Mouse (Mus musculus) frontal cortex, adult 2 months (tissue): ENCODE results near the gene Stx8. TPM values are rescaled to one million over a fixed set of nuclear protein-coding genes. Genes with fewer than 3 reads are reported as not detected.

ENCODE experiments used
- DNase-seq, 2 experiments: peaks; one replicate each; pipeline ENCODE4 v3.0.0; 2022; ENCODE audit warnings: low spot score in 1 of 2; ENCODE audit errors: extremely low spot score in 1 of 2
- polyA plus RNA-seq: library from polyadenylated mRNA; depleted of rRNA; stranded (reverse); fragments of >200 nt; gene quantifications from 2 replicates; pipeline ENCODE4 v1.2.3, GENCODE M21; 2012

The Stx8 gene
- polyA plus RNA-seq, 1 experiment, result 35.0 TPM

GRCm38 (mm10) chr11:68080999-68081398 is 115.0 kb downstream of the Stx8 start:
- DNase-seq, result no peak

DNA sequence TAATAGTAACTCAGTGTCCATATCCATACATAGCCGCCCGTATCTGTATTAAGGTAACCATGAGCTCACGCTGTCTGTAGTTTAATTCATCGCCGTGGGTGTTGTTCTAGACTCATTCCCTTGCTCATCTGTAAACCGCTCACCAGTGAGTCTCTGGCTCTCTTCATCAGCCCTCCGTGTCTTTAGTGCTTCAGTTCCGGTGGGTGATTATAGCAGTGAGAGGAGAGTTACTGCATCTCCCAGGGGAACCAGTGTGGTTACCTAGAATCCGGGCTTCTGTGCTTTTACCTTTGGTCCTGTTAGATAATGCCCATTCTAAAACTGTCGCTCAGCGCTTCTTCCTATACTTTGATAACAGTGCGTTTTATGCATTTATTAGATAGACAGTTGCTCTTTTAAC is 116.8 kb downstream of the Stx8 start:
- no peak for DNase-seq

DNA sequence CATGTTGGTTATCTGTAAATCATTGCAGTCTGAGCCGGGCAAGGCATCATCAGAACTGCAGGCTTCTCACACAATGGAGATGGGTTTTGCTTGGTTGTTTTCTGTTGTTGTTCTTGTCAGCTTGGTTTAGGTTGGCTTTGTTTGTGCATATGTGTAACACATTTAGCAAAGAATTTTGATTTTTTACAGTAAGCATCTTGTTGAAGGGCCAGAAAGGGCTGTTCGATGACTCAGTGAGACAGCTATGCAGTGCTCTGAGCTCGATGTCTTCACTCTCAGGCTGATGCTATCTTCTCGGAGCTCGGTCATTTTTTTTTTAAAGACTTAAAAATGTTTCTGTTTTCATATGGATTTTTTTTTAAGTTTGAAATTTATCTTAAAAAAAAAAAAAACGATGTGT is 117.6 kb downstream of the Stx8 start:
- no peak for DNase-seq

GRCm38 (mm10) chr11:68086221-68086620 is 120.2 kb downstream of the Stx8 start:
- DNase-seq, result no peak

- no peak for DNase-seq
These were observed 123.4 kb downstream of the Stx8 start for GRCm38 (mm10) chr11:68089426-68089825.

GRCm38 (mm10) chr11:68089885-68090592 is 124.0 kb downstream of the Stx8 start:
- DNase-seq, result no peak

- no peak for DNase-seq
These were observed 126.2 kb downstream of the Stx8 start for GRCm38 (mm10) chr11:68091975-68092759.

DNA sequence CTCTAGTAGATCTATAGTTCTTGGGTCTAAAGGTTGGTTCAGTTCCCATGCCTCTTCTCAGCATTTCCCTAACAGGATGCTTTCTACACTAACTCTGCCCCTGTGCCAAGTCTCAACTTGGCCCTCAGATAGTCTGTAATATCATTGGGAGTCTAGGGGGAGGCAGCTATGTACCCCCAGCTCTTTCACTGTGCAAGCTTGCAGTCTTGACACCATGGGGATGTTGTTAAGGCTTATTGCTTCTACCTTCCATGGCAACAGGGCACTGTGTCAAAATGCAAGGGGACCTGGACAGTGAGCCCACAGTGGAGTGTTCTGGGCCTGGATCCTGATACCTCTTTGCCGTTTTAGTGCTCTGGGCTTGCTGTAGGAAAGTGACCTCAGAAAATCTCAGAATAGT is 135.6 kb downstream of the Stx8 start:
- no peak for DNase-seq

- no peak for DNase-seq
These were observed 137.5 kb downstream of the Stx8 start for GRCm38 (mm10) chr11:68103480-68103879.

GRCm38 (mm10) chr11:68106053-68106452 is 140.1 kb downstream of the Stx8 start:
- DNase-seq, result no peak

DNA sequence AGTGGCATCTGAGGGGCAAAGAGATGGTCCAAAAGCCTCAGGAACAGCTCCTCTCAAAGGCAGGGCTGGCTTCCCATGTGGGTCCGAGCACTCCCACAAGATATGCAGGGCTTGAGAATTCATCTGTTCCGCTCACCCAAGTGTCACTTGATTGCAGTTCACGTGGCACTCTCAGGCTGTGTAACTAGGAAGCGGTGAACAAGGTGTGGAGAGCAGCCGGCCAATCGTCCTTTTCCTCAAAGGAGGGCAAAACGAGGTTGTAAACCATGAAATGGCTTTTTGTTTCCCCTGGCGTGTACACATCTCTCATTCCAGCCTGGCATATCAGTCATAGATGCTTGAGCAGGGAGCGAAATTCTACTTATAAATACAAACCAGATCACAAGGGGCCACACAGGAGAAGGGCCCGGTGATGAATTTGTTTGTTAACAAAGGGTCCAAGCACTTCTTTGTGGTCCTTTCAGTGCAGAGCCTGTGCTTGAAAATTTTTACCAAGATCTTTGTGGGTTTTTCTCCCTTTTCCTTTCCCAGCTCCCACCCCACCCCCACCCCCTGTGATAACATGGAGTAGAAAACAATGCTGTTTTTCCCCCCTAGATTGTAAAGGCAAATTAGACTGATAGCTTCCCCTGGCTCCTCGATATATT is 147.6 kb downstream of the Stx8 start:
- no peak for DNase-seq

GRCm38 (mm10) chr11:68114202-68114601 is 148.2 kb downstream of the Stx8 start:
- peak in 1 of 2 experiments; percentile 13 for DNase-seq

DNA sequence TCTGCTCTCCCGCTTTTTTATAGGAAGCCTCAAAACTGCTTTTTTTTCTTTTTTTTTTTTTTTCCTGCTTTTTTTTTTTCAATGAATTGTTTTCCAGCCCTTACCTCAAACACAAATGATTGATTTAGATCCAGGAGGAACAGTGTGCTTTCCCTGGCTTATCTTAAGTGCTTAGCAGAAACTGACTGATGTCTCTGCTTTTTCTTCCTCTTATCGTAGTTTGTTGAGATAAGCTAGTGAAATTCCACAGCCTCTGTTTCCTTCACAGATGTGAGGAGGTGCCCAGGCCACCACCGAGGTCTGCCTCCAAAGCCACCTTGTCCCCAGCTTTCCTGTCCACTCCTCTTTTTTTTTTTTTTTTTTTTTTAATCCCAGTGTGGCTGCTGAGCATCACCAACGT is 150.2 kb downstream of the Stx8 start:
- no peak for DNase-seq

- no peak for DNase-seq
These were observed 152.1 kb downstream of the Stx8 start for GRCm38 (mm10) chr11:68117878-68118660.

- DNase-seq, result no peak
These were observed 152.7 kb downstream of the Stx8 start for GRCm38 (mm10) chr11:68118679-68119078.

- no peak for DNase-seq
These were observed 153.1 kb downstream of the Stx8 start for GRCm38 (mm10) chr11:68119136-68119535.

GRCm38 (mm10) chr11:68121260-68121659 is 155.3 kb downstream of the Stx8 start:
- DNase-seq, result no peak

GRCm38 (mm10) chr11:68121660-68122059 is 155.7 kb downstream of the Stx8 start:
- no peak for DNase-seq

GRCm38 (mm10) chr11:68126071-68126470 is 160.1 kb downstream of the Stx8 start:
- DNase-seq, result peak in 1 of 2 experiments; percentile 36

DNA sequence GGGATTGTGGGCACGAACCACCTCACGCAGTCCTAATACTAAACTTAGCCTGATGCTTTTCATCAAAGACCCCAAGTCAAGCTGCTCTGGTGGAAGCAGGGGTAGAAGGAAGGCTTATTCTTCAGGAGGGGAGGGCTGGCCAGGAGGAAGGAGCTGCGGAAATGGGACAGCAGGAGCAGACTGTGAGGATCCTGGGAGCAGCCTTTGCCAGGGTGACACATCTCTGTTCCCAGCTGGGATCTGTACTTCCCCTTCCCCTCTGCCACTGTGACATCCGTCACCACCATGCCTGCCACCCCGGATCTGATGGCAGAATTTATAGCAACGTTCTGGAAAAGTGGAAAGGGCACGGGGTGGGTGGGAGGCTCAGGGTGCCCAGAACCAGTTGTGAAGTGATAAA is 168.5 kb downstream of the Stx8 start:
- no peak for DNase-seq

DNA sequence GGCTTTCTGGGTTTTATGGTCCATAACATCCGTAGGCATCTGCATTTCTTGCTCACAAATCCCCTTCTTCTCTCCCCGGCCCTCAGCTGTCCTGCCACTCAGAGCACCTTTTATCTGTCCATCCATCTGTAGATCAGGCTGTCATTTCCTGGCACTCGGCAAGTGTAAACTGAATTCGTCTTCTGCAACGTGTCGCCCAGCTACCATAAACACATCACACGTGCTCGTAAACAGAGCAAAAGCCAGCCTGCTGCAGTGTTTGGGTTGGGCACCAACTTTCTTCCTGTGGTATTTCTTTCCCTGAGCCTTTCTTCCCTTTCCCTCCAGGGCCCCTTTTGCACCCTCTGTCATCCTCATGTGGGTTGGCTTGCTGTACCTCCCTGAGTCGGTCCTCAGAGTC is 169.4 kb downstream of the Stx8 start:
- no peak for DNase-seq
